Mouse (Mus musculus) lung, postnatal 0 days (tissue): ENCODE measurements around the gene Olfr1344.

ENCODE experiments used
- CTCF ChIP-seq: IDR thresholded peaks from 2 replicates; pipeline ENCODE4 v1.5.1; 2016; ENCODE audit warnings: antibody characterized with exemption, mild to moderate bottlenecking
- EP300 ChIP-seq: IDR thresholded peaks from 2 replicates; pipeline ENCODE4 v1.6.1; 2016; ENCODE audit warnings: antibody characterized with exemption, mild to moderate bottlenecking, control low read depth

DNA sequence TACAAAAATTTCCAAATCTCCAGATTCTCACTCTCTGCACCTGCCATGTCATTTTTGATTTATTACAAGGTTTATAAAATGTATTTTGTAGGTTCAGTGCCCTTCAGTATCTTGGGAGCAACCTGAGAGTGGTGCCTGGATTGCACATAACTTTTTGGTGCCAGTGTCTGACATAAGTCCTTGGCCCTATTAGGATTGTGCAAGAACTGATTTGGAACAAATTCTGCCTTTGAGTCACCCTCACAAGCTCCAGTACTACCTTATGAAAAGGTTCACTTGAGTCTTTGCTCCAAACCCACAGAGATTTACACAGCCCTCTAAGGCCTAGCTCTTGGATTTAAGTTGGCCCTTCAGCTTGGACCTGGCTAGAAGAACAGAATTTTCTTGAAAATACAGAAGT is 28.5 kb downstream of the Olfr1344 start, which contains the start of gene Olfr1346:
- TF ChIP-seq CTCF = no peak
- TF ChIP-seq EP300 = no peak
